Mouse (Mus musculus): ENCODE results near the gene 1110004F10Rik.

The 1110004F10Rik gene

DNA sequence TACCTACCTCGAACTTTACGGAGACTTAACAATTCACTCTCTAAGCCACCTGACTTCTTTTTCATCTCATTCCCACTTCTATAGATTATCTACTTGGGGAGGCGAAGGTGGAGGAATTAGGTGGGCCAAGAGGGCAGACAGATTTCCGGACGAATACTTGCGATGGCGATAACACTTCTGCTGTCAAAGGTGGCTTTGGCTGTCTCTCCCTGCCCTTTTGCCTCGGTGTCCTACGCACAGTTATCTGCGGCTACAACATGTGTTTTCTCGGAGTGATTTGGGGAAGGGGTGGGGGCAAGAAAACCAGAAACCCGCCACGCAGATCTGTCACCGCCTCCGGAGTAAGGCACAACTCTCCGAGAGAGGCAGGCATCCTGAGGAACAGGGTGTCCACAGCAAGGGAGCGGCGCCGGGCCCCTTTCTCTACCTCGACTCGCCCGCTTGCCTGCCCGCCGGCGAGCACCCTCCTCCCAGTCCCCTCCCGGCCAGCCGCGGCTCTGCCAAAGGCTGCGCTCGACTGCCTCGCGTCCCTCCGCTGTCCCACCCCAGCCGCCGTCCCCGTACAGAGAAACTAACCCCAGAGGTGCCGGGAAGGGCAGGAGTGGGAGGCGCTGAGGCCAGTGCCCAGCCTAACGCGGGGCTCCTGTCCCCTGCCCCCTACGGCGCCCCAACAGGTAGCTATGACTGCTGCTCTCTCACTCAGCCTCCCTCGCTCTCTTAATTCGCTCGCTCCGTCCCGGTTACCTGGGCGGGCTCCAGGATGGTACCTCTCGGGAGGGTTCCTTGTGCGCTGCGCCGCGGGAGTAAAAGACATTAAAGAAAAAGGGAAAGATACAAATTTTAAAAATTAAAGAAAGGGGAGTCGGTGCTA, 5.6 kb upstream of the 1110004F10Rik start:
- Histone ChIP-seq H3K4me1 (replicated peaks; ENCODE audit: low read depth, low read length) (peaks cover 46% of the 10 kb centered on the region), H3K27me3 (ENCODE audit: insufficient read depth, low read length) (peaks cover 89% of the 10 kb centered on the region), H3K4me3 (replicated peaks; ENCODE audit: low read length) (peak overlapping the region; percentile 77), H3K36me3 (ENCODE audit: insufficient read depth, low read length) (no peaks in the 10 kb centered on the region), H3K9me3 (ENCODE audit: low read length) (no peaks in the 10 kb centered on the region)
- no peak for TF ChIP-seq POU5F1 (IDR thresholded peaks at IDR 0.05; ENCODE audit: borderline replicate concordance, low read length)
- no peak for TF ChIP-seq NANOG (IDR thresholded peaks at IDR 0.05; ENCODE audit: borderline replicate concordance, low read length)
- TF ChIP-seq CTCF (conservative IDR thresholded peaks at IDR 0.05; ENCODE audit: low read length): no peak

- no peaks in the 10 kb centered on the region for H3K36me3 ChIP-seq (ENCODE audit: insufficient read depth, low read length)
- no peaks in the 10 kb centered on the region for H3K9me3 ChIP-seq (ENCODE audit: low read length)
- H3K4me3 ChIP-seq (replicated peaks; ENCODE audit: low read length): peak overlapping the region; percentile 77
- H3K27me3 ChIP-seq (ENCODE audit: insufficient read depth, low read length): peaks cover 94% of the 10 kb centered on the region
- peaks cover 51% of the 10 kb centered on the region for H3K4me1 ChIP-seq (replicated peaks; ENCODE audit: low read depth, low read length)
- TF ChIP-seq POU5F1 (IDR thresholded peaks at IDR 0.05; ENCODE audit: borderline replicate concordance, low read length): no peak
- TF ChIP-seq NANOG (IDR thresholded peaks at IDR 0.05; ENCODE audit: borderline replicate concordance, low read length): no peak
- no peak for TF ChIP-seq CTCF (conservative IDR thresholded peaks at IDR 0.05; ENCODE audit: low read length)
Measured at GRCm38 (mm10) chr7:116034282-116034758, 4.9 kb upstream of the 1110004F10Rik start.

DNA sequence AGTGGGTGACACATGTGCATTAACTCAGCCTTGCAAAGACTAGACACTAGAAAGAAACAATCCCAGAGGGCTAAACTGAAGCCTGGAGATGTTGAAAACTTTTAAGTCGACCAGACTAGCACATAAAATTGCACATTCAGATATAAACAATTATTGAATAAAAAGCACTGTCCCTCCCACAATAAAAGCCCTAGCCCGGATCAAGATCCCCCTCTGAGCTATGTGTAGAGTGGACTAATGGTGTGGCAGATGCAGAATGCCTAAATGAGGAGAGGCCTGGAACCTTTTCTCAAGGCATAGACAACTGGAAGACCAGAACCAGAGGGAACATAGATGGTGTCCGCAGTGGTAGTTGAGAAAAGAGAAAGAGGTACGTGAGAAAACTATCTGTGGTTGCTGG, 3.7 kb upstream of the 1110004F10Rik start:
- no peak overlapping the region for H3K4me3 ChIP-seq (replicated peaks; ENCODE audit: low read length)
- H3K4me1 ChIP-seq (replicated peaks; ENCODE audit: low read depth, low read length): peaks cover 58% of the 10 kb centered on the region
- no peaks in the 10 kb centered on the region for H3K9me3 ChIP-seq (ENCODE audit: low read length)
- no peaks in the 10 kb centered on the region for H3K36me3 ChIP-seq (ENCODE audit: insufficient read depth, low read length)
- H3K27me3 ChIP-seq (ENCODE audit: insufficient read depth, low read length): peaks cover 92% of the 10 kb centered on the region
- no peak for TF ChIP-seq POU5F1 (IDR thresholded peaks at IDR 0.05; ENCODE audit: borderline replicate concordance, low read length)
- no peak for TF ChIP-seq NANOG (IDR thresholded peaks at IDR 0.05; ENCODE audit: borderline replicate concordance, low read length)
- TF ChIP-seq CTCF (conservative IDR thresholded peaks at IDR 0.05; ENCODE audit: low read length): no peak

DNA sequence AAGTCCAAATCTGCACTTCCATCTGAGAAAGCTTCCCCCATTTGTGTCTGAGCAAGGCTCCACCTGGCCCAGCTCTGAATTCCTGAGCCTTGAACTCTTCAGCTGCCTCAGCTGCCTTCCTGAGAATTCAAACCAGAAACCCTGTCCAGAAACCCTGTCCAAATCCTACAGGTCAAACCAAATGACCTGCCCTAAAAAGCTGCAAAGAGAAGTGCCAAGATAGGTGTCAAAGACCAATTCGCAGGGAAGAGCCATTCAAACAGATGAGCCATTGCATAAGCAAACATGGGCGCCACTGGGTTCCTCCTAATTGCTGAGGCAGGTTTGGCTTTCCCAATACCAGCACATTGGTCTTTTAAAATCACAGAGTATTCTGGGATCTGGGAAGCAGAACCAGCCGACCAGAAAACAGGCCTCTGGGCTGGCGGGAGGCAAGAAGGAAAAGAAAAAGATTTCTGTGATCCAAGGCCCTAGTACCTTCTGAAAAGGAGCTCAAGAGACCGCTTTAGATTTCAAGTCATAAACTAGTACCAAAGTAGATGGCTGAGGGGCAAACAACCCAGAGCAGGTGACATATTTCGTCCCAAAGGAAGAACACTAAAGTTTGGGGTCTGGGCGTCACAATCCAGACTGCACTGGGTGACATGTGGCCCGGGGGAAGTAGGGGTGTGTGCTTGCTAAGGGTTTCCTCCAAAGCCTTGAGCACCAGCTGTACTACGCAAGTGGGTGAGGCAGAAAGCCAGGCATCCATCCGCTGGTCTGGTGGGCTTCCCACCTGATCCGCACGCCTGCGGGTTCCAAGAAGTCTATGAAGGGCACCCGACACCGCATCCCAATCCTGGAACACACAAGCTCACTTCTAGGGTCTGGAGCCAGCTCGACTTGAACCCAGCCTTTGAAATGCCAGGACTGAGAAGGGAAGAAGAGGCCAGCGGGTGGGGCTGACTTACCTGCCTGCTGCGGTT, 2.3 kb upstream of the 1110004F10Rik start:
- Histone ChIP-seq H3K4me3 (replicated peaks; ENCODE audit: low read length) (no peak overlapping the region), H3K36me3 (ENCODE audit: insufficient read depth, low read length) (no peaks in the 10 kb centered on the region), H3K9me3 (ENCODE audit: low read length) (no peaks in the 10 kb centered on the region), H3K27me3 (ENCODE audit: insufficient read depth, low read length) (peaks cover 89% of the 10 kb centered on the region), H3K4me1 (replicated peaks; ENCODE audit: low read depth, low read length) (peaks cover 51% of the 10 kb centered on the region)
- TF ChIP-seq CTCF (conservative IDR thresholded peaks at IDR 0.05; ENCODE audit: low read length): no peak
- no peak for TF ChIP-seq NANOG (IDR thresholded peaks at IDR 0.05; ENCODE audit: borderline replicate concordance, low read length)
- no peak for TF ChIP-seq POU5F1 (IDR thresholded peaks at IDR 0.05; ENCODE audit: borderline replicate concordance, low read length)

DNA sequence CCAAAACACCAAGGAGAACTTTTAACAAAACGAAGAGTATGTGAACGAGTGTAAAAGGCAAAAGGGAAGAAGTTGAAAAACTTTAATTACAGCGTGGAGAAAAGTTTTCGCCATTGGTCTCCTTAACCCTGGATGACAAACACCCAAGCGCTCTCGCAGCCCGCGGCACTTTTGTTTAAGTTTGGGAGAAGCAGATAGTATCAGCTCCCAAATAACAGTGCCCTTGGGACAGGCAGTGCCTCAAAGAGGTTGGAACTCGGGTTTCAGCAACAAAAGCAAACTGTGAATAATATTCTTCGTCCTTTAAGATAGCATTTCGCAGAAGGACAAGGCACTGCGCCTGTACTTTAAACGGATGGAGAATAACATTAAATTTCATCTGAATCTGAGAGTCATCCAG, 1.2 kb upstream of the 1110004F10Rik start:
- H3K4me3 ChIP-seq (replicated peaks; ENCODE audit: low read length): no peak overlapping the region
- peaks cover 82% of the 10 kb centered on the region for H3K27me3 ChIP-seq (ENCODE audit: insufficient read depth, low read length)
- no peaks in the 10 kb centered on the region for H3K36me3 ChIP-seq (ENCODE audit: insufficient read depth, low read length)
- TF ChIP-seq NANOG (IDR thresholded peaks at IDR 0.05; ENCODE audit: borderline replicate concordance, low read length): no peak
- H3K4me1 ChIP-seq (replicated peaks; ENCODE audit: low read depth, low read length): peaks cover 44% of the 10 kb centered on the region
- no peaks in the 10 kb centered on the region for H3K9me3 ChIP-seq (ENCODE audit: low read length)

DNA sequence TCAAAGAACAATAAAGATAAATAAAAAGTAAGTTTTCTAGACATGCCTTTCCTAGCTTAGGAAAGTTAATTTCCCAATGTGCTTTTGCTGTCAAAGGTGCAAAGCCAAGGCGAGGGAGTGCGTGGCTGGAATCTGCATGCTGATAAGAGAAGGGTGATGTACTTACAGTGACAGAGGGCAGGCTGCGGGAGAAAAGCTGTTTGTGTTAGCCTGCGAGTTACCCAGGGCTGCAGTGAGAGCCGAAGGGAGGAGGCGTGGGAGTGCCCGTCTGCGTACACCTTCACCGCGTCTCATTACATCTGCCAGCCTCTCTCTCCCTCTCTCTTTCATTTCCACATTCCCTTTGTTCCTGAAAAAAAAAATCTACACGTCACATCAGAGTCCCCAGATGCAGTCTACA, 686 bp upstream of the 1110004F10Rik start, which contains the start of gene Sox6:
Gene Sox6, minus strand, starts transcription at position 286 of the 400 bp plus-strand sequence.
- H3K4me3 ChIP-seq (replicated peaks; ENCODE audit: low read length): peak within 1 kb of the TSS; percentile 76
- H3K36me3 ChIP-seq (ENCODE audit: insufficient read depth, low read length): no peaks in the 10 kb centered on the region
- peaks cover 40% of the 10 kb centered on the region for H3K4me1 ChIP-seq (replicated peaks; ENCODE audit: low read depth, low read length)
- peaks cover 77% of the 10 kb centered on the region for H3K27me3 ChIP-seq (ENCODE audit: insufficient read depth, low read length)
- no peak for TF ChIP-seq CTCF (conservative IDR thresholded peaks at IDR 0.05; ENCODE audit: low read length)
- no peak for TF ChIP-seq POU5F1 (IDR thresholded peaks at IDR 0.05; ENCODE audit: borderline replicate concordance, low read length)
- no peak for TF ChIP-seq NANOG (IDR thresholded peaks at IDR 0.05; ENCODE audit: borderline replicate concordance, low read length)
- H3K9me3 ChIP-seq (ENCODE audit: low read length): no peaks in the 10 kb centered on the region

DNA sequence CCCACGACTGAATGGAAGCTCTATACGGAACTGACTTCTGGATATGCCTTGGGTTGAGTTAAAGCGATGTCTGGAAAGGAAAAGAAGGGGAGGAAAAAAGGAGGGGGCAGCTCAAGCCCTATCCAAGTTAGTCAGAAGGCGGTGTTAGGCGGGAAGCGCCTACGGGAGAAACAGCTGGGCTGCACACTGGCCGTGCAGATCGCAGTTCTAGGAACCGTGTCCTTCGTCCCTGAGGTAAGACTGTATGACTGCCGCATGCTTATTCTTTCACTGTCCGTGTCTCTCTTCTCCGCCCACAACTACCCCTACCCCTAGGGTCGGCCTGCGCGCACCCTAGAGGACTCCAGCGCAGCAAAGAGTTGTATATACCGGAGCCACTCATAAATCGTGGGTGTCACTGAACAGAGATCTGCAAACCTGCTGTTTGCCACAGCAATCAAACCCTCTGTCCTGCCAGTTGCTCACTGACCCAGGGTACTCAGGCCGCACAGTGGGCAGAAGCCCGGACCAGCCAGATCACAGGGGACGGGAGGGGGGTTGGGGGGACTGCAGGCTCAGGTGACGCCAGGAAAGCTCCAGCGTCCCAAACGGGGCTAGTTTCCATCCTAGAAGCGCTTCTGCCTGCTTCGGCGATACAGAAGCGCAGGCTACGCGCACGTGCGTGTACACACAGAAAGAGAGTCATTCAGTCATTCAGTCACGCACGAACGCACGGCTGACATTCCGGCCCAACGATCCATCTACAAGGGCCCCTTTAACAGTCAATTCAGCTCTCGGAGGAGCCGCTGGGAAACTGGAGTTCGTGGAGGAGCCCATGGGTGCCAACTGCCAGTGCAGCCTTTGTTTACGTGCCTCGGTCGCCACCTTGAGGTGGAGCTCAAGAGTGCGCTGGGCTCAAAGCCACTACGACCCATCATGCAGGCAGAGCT, 605 bp downstream of the 1110004F10Rik start:
- peak overlapping the region; percentile 76 for H3K4me3 ChIP-seq (replicated peaks; ENCODE audit: low read length)
- H3K36me3 ChIP-seq (ENCODE audit: insufficient read depth, low read length): no peaks in the 10 kb centered on the region
- H3K27me3 ChIP-seq (ENCODE audit: insufficient read depth, low read length): peaks cover 64% of the 10 kb centered on the region
- H3K9me3 ChIP-seq (ENCODE audit: low read length): no peaks in the 10 kb centered on the region
- TF ChIP-seq NANOG (IDR thresholded peaks at IDR 0.05; ENCODE audit: borderline replicate concordance, low read length) (no peak), CTCF (conservative IDR thresholded peaks at IDR 0.05; ENCODE audit: low read length) (peak; percentile 61)
- H3K4me1 ChIP-seq (replicated peaks; ENCODE audit: low read depth, low read length): peaks cover 29% of the 10 kb centered on the region

All from E14TG2a.4 (cell line).